Mouse (Mus musculus) right cerebral cortex, postnatal 4 days (tissue): ENCODE results near the gene Cldn6.

Experiments used
- DNase-seq: peaks from one replicate; pipeline ENCODE4 v3.0.0-alpha.2; 2022

Gene Cldn6

GRCm38 (mm10) chr17:23725999-23726757 lies 47.1 kb downstream of the Cldn6 start, which contains the start of gene Pkmyt1:
Pkmyt1 (plus strand) TSS chr17:23726336.
- peak; percentile 94 for DNase-seq

GRCm38 (mm10) chr17:23726758-23727142 lies 47.7 kb downstream of the Cldn6 start:
- peak; percentile 64 for DNase-seq

GRCm38 (mm10) chr17:23730441-23730840 lies 51.4 kb downstream of the Cldn6 start:
- no peak for DNase-seq
